Mouse (Mus musculus) left cerebral cortex, adult 2 months (tissue): ENCODE measurements at regions not wholly inside any gene's neighbourhood (a gene's known extent, or its start where the extent isn't known, plus 50 kb on each side); places are given as distances from the start of the nearest gene placed in this dataset.

Experiments used
- DNase-seq, 2 experiments: peaks; one replicate each; pipeline ENCODE4 v3.0.0; 2021 to 2022; ENCODE audit warnings: low spot score in 2 of 2, mixed read lengths in 1 of 2; ENCODE audit errors: extremely low spot score in 1 of 2
- H3K27ac ChIP-seq: fragments of 200-600 bp; 2 replicates; pipeline ENCODE4 v1.8.1; 2022
- H3K4me3 ChIP-seq: fragments of 200-600 bp; 2 replicates; pipeline ENCODE4 v1.8.1; 2022
- CTCF ChIP-seq: fragments of 200-600 bp; IDR thresholded peaks from 2 replicates; pipeline ENCODE4 v1.8.1; 2022; ENCODE audit warnings: antibody characterized with exemption, mild to moderate bottlenecking, moderate library complexity
- intact Hi-C: fragments of 180-260 bp; cut with DNase I; formaldehyde crosslinking; loops from one replicate; pipeline ENCODE4 v1.15.1; 2025

- no peak overlapping the region for H3K27ac ChIP-seq
- intact Hi-C loops = no loop called here
- DNase-seq = no peak
- H3K4me3 ChIP-seq = no peak overlapping the region
- no peak for TF ChIP-seq CTCF
These were observed 60.6 kb upstream of the Tas2r134 start for GRCm38 (mm10) chr2:51566554-51567246.

GRCm38 (mm10) chr2:51563881-51564280, 63.4 kb upstream of the Tas2r134 start:
- no peak for DNase-seq
- Histone ChIP-seq H3K27ac (no peak overlapping the region), H3K4me3 (no peak overlapping the region)
- intact Hi-C loops = no loop called here
- TF ChIP-seq CTCF = no peak

GRCm38 (mm10) chr2:51563240-51563639, 64.1 kb upstream of the Tas2r134 start:
- Histone ChIP-seq H3K27ac (no peak overlapping the region), H3K4me3 (no peak overlapping the region)
- no peak for TF ChIP-seq CTCF
- no peak for DNase-seq
- intact Hi-C loops = no loop called here

GRCm38 (mm10) chr2:51550863-51551262, 76.4 kb upstream of the Tas2r134 start:
- Histone ChIP-seq H3K4me3 (no peak overlapping the region), H3K27ac (no peak overlapping the region)
- DNase-seq = no peak
- no peak for TF ChIP-seq CTCF
- intact Hi-C loops = no loop called here

- intact Hi-C loops = no loop called here
- H3K27ac ChIP-seq = no peak overlapping the region
- no peak for TF ChIP-seq CTCF
- DNase-seq = no peak
- H3K4me3 ChIP-seq = no peak overlapping the region
These were observed 78.2 kb upstream of the Tas2r134 start for GRCm38 (mm10) chr2:51549125-51549524.

- DNase-seq = no peak
- no peak for TF ChIP-seq CTCF
- Histone ChIP-seq H3K27ac (no peak overlapping the region), H3K4me3 (no peak overlapping the region)
- intact Hi-C loops = no loop called here
These were observed 81.1 kb upstream of the Tas2r134 start for GRCm38 (mm10) chr2:51546181-51546580.

- no peak overlapping the region for H3K27ac ChIP-seq
- H3K4me3 ChIP-seq = no peak overlapping the region
- DNase-seq = no peak
- intact Hi-C loops = no loop called here
- no peak for TF ChIP-seq CTCF
These were observed 83.4 kb upstream of the Tas2r134 start for GRCm38 (mm10) chr2:51543949-51544348.

GRCm38 (mm10) chr2:51542272-51542671, 85.0 kb upstream of the Tas2r134 start:
- DNase-seq = no peak
- intact Hi-C loops = no loop called here
- Histone ChIP-seq H3K4me3 (no peak overlapping the region), H3K27ac (no peak overlapping the region)
- peak; percentile 17 for TF ChIP-seq CTCF

- H3K4me3 ChIP-seq = no peak overlapping the region
- DNase-seq = no peak
- TF ChIP-seq CTCF = no peak
- H3K27ac ChIP-seq = no peak overlapping the region
- intact Hi-C loops = no loop called here
These were observed 94.4 kb upstream of the Tas2r134 start for GRCm38 (mm10) chr2:51532709-51533414.

GRCm38 (mm10) chr2:51531106-51531839, 96.0 kb upstream of the Tas2r134 start:
- Histone ChIP-seq H3K4me3 (no peak overlapping the region), H3K27ac (no peak overlapping the region)
- TF ChIP-seq CTCF = no peak
- DNase-seq = no peak
- intact Hi-C loops = no loop called here

- no peak for DNase-seq
- Histone ChIP-seq H3K4me3 (no peak overlapping the region), H3K27ac (no peak overlapping the region)
- intact Hi-C loops = no loop called here
- no peak for TF ChIP-seq CTCF
These were observed 104.5 kb upstream of the Tas2r134 start for GRCm38 (mm10) chr2:51522766-51523165.

- Histone ChIP-seq H3K4me3 (no peak overlapping the region), H3K27ac (no peak overlapping the region)
- no peak for DNase-seq
- TF ChIP-seq CTCF = no peak
- intact Hi-C loops = no loop called here
These were observed 117.9 kb upstream of the Tas2r134 start for GRCm38 (mm10) chr2:51509220-51510011.
